Mouse (Mus musculus): Measurements from ENCODE around the gene Olfr94.
"Not testable (repeated sequence)": the region's sequence is repeated elsewhere in the genome, so short reads cannot be mapped to it uniquely, and the experiment has no call there.

Gene Olfr94

GRCm38 (mm10) chr17:37200894-37201293 lies at the start of gene Olfr94:
Olfr94 (minus strand) TSS chr17:37200994.
- DNase-seq: no peak

DNA sequence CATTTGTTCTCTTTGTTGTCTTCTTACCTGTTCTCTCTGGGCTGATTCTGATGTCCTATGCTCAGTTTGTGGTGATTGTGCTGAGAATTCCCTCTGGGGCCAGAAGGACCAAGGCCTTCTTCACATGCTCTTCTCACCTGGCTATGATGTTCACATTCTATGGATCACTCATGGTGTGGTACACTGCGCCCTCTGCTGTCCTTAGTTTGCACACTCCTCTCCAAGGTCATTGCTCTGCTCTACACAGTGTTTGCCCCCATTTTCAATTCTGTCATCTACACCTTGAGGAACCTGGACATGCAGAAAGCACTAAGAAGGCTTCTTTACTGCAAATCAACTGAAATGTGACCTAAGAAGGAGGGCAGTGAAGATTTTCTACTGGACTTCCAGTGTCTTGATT lies 49.8 kb upstream of the Olfr94 start:
- no peak for DNase-seq

GRCm38 (mm10) chr17:37249460-37249859 lies 48.7 kb upstream of the Olfr94 start:
- no peak for DNase-seq

- peak; percentile 7 for DNase-seq
These were observed 45.9 kb upstream of the Olfr94 start for GRCm38 (mm10) chr17:37246715-37247114.

- no peak for DNase-seq
These were observed 41.4 kb upstream of the Olfr94 start for GRCm38 (mm10) chr17:37242198-37242597.

DNA sequence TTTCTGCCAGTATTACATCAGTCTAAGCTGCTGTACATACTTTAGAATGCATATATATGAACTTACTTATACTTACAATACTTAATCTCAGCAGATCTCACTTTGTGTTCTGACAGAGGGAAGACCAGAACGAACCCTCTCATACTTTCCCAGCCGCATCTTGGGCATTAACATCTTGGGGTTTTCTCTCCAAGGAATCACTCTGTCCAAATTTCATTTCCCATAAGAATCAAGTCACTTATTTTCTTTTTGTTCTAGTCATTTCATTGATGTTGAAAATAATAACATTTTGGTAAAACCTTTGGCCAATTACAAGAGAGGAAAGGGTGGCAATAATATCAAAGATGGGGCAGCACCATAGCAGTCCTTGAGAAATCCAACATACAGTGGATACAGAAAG lies 36.4 kb upstream of the Olfr94 start, which contains the start of gene Olfr97:
Olfr97 (minus strand) TSS at position 101 of the 400 bp plus-strand sequence.
- not testable (repeated sequence) for DNase-seq

DNA sequence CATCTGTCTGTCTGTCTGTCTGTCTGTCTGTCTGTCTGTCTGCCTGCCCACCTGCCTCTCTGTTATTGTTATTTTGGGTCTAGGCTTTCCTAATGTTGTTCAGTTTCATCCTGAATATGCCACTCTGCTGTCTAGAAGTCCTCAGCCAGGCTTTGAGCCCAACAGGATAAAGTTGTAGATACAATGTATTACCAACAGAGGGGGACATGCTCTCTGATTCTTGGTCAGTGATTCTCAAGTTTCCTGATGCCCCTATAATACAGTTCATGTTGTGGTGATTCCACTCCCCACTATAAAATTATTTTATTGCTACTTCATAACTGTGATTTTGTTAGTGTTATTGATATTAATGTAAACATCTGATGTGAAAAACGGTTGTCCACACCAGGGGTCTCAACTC lies 21.1 kb upstream of the Olfr94 start:
- no peak for DNase-seq

- no peak for DNase-seq
These were observed 19.1 kb upstream of the Olfr94 start, which contains the start of gene Olfr96 for GRCm38 (mm10) chr17:37219846-37220245. Olfr96 (plus strand) TSS chr17:37220146.

DNA sequence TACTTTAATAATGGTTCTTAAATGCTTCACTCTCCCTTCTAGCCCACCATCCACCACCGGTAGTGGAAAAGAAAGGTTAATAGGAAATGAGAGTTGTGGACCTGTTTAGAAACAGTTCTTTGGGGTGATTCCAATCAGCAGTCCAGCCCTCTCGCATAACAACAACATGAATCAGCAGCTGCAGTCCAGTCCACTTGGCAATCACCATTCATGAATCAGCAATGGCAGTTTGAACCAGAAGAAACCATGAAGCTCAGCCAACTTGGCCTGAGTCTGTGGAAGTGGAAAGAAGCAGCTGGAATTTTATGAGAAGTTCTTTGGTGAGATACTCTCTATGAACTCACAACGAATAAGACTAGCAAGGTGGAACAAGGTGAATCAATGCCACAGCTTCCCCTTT lies 17.7 kb upstream of the Olfr94 start:
- no peak for DNase-seq

DNA sequence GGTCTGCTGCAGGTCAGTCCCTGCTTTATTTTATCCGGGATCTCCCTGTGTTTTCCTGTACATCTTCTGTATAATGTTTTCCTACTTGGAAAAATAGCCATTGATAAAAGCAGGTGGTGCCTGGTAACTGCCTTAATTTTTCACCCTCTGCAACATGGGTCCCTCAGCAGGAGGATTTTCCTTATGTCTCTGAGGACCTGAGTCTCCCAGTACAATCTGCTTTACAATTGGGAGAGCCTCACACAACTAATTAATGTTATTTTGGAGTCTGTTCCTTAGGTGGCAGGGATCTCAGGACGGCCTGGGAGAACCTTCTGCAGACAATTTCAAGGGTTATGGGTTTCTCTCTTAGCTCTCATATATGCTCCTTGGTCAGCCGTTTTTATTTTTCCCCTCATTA lies 12.2 kb upstream of the Olfr94 start, which contains the start of gene Olfr95:
Olfr95 (minus strand) TSS at position 101 of the 400 bp plus-strand sequence.
- DNase-seq: no peak

GRCm38 (mm10) chr17:37210884-37211768 lies 10.3 kb upstream of the Olfr94 start:
- DNase-seq: peak; percentile 11

DNA sequence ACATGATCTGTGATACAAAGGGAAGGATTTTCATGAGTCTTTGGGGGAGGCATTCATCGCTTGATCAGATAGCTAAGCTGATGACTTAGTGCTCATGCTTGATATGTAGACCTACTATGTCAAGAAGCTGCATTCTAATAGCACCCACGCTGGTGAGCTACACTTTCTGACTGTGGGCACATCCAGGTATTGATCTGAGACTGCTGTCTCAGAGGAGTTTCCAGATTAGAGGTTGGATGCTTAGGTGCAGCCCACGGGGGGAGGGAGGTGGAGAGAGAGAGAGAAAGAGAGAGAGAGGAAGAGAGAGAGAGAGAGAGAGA lies 3.1 kb upstream of the Olfr94 start:
- DNase-seq: no peak

DNA sequence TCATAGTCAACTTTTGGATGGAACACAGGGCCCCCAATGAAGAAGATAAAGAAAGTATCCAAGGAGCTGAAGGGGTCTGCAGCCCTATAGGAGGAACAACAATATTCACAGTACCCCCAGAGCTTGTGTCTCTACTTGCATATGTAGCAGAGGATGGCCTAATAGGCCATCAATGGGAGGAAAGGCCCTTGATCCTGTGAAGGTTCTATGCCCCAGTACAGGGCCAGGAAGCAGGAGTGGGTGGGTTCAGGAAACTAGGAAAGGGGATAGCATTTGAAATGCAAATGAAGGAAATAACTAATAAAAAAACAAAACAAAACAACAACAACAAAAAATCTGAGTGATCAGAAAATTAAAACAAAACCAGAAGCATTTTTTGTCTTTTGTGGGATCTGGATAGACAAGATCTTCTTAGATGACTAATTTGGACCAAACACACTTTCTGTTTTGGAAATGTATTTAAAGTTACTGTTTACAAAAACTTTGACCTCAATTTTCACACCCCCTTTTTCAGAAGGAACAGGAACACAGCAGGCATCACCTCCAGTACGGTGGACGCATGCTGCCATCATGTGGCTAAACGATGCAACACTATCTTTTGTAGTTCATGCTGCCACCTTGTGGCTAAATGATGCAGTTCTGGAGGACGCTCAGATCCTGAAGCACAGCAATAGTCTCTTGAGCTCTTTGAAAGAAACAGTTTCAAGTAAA lies 2.6 kb upstream of the Olfr94 start:
- DNase-seq: peak; percentile 83

- DNase-seq: peak; percentile 50
These were observed 3.7 kb downstream of the Olfr94 start for GRCm38 (mm10) chr17:37196845-37197724.

- DNase-seq: no peak
These were observed 6.0 kb downstream of the Olfr94 start for GRCm38 (mm10) chr17:37194782-37195181.

DNA sequence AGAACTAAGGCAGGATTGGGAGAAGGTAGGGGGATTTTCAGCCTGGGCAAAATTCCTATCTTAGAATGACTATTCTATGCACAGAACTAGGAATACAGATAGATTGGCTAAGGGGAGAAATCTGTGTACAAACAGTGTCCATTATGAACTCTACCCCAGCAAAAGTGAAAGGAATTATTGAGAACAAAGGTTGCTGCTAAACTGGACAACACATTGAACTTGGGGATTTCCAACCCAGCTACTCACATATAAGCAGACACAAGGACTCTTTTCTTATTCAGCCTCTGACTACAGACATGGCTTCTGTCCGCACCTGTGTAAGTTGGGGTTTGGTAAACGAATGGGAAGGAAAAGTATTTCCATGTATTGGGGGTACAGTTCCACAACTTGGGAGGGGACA lies 7.1 kb downstream of the Olfr94 start, which contains the start of gene Ubd:
Ubd (plus strand) TSS at position 237 of the 400 bp plus-strand sequence.
- no peak for DNase-seq

DNA sequence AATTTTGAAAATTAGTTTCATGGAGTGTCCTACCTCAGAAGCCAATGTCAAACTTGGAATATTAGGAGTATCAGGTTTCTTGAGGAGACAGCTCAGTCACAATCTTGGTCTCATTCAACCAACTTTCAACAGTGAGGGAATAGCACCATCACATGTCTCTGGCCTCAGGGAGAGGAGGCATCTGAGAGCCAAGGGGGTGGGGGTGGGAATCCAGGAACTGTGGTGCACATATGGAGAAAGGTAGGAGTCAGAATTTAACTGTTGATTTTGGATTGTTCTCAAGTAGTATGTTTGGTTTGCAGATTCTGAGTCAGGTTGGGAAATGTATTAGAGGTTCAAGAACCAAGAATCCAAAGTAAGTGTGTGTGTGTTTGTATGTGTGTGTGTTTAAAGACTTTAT lies 7.8 kb downstream of the Olfr94 start:
- DNase-seq: no peak

- no peak for DNase-seq
These were observed 10.1 kb downstream of the Olfr94 start for GRCm38 (mm10) chr17:37190711-37191110.

GRCm38 (mm10) chr17:37185474-37185873 lies 15.3 kb downstream of the Olfr94 start:
- DNase-seq: no peak

GRCm38 (mm10) chr17:37161394-37161793 lies 39.4 kb downstream of the Olfr94 start, which contains the start of gene Olfr93:
Olfr93 (minus strand) TSS chr17:37161494.
- DNase-seq: no peak
